In genomic region chr10:21245558-21245957, GRCm38 (mm10) we compare ENCODE assay signal across 21 mouse cellular contexts.
"Had no signal": no experiment of that assay in that cellular context is flagged by ENCODE, and none has a peak within 500 bp of the region (broad histone marks: within the 10 kb centered on the region; RNA-seq: fewer than 3 reads in every experiment).

No protein-coding gene starts in this region.

- H3K36me3 ChIP-seq: kidney, embryonic 15.5 days; limb, embryonic 12.5 days; limb, embryonic 15.5 days; midbrain, embryonic 10.5 days; midbrain, embryonic 13.5 days; neural tube, embryonic 13.5 days; stomach, embryonic 15.5 days had no signal

- H3K27me3 ChIP-seq: kidney, embryonic 15.5 days; limb, embryonic 12.5 days; limb, embryonic 15.5 days; midbrain, embryonic 13.5 days; neural tube, embryonic 13.5 days; stomach, embryonic 15.5 days had no signal

- DNase-seq: kidney, adult 2 months; kidney, postnatal 10 days; kidney, postnatal 36 days; left cerebral cortex, postnatal 4 days; lung, adult 2 months; lung, postnatal 14 days; lung, postnatal 4 days; right cerebral cortex, postnatal 25 days; spleen, adult 18-20 months; thymus, adult 18-20 months; thymus, postnatal 4 days had no signal

- H3K9ac ChIP-seq: kidney, embryonic 15.5 days; limb, embryonic 12.5 days; limb, embryonic 15.5 days; midbrain, embryonic 13.5 days; neural tube, embryonic 13.5 days; stomach, embryonic 15.5 days had no signal

- ATAC-seq: intestine, postnatal 0 days; midbrain, embryonic 13.5 days; midbrain, embryonic 16.5 days had no signal

- H3K27ac ChIP-seq: kidney, embryonic 15.5 days; limb, embryonic 12.5 days; limb, embryonic 15.5 days; midbrain, embryonic 10.5 days; midbrain, embryonic 13.5 days; neural tube, embryonic 13.5 days; stomach, embryonic 15.5 days had no signal

- H3K9me3 ChIP-seq: kidney, embryonic 15.5 days; limb, embryonic 12.5 days; limb, embryonic 15.5 days; midbrain, embryonic 10.5 days; midbrain, embryonic 13.5 days; neural tube, embryonic 13.5 days; stomach, embryonic 15.5 days had no signal

- H3K4me2 ChIP-seq: kidney, embryonic 15.5 days; limb, embryonic 12.5 days; limb, embryonic 15.5 days; midbrain, embryonic 13.5 days; neural tube, embryonic 13.5 days; stomach, embryonic 15.5 days had no signal

- H3K4me1 ChIP-seq: kidney, embryonic 15.5 days; limb, embryonic 12.5 days; limb, embryonic 15.5 days; midbrain, embryonic 10.5 days; midbrain, embryonic 13.5 days; neural tube, embryonic 13.5 days; stomach, embryonic 15.5 days had no signal

- H3K4me3 ChIP-seq: kidney, embryonic 15.5 days; limb, embryonic 12.5 days; limb, embryonic 15.5 days; midbrain, embryonic 10.5 days; midbrain, embryonic 13.5 days; myocyte; neural tube, embryonic 13.5 days; stomach, embryonic 15.5 days had no signal
